Mouse (Mus musculus) lung, embryonic 15.5 days (tissue): ENCODE data around the gene Nfkb2. TPM values are rescaled to one million over a fixed set of nuclear protein-coding genes. Genes with fewer than 3 reads are reported as not detected.

ENCODE experiments used
- ATAC-seq: fragments of 200-750 bp; cut with Nextera tagmentation; 2 replicates; pipeline ENCODE4 v1.8.0; 2017; ENCODE audit warnings: moderate number of reproducible peaks, borderline replicate concordance; ENCODE audit not compliant: low FRiP score, low TSS enrichment; ENCODE audit errors: extremely low read depth
- H3K27ac ChIP-seq: fragments of 300-500 bp; sonication (generic); 2 replicates; pipeline ENCODE4 v1.5.1; 2015; ENCODE audit warnings: moderate library complexity, mild to moderate bottlenecking, inconsistent platforms
- H3K27me3 ChIP-seq: fragments of 300-500 bp; sonication (generic); 2 replicates; pipeline ENCODE4 v1.6.1; 2015; ENCODE audit warnings: inconsistent platforms
- H3K36me3 ChIP-seq: fragments of 300-500 bp; sonication (generic); 2 replicates; pipeline ENCODE4 v1.6.1; 2015; ENCODE audit warnings: inconsistent platforms
- H3K4me1 ChIP-seq: fragments of 300-500 bp; sonication (generic); 2 replicates; pipeline ENCODE4 v1.6.1; 2015; ENCODE audit warnings: inconsistent platforms
- H3K4me2 ChIP-seq: fragments of 300-500 bp; sonication (generic); 2 replicates; pipeline ENCODE4 v1.6.1; 2015; ENCODE audit warnings: inconsistent platforms, mild to moderate bottlenecking, moderate library complexity
- H3K4me3 ChIP-seq: fragments of 300-500 bp; sonication (generic); 2 replicates; pipeline ENCODE4 v1.5.1; 2015; ENCODE audit warnings: mild to moderate bottlenecking, inconsistent platforms
- H3K9ac ChIP-seq: fragments of 300-500 bp; sonication (generic); 2 replicates; pipeline ENCODE4 v1.6.1; 2015; ENCODE audit warnings: inconsistent platforms
- H3K9me3 ChIP-seq: fragments of 300-500 bp; sonication (generic); 2 replicates; pipeline ENCODE4 v1.6.1; 2016; ENCODE audit warnings: inconsistent platforms
- WGBS: fragments of 180-500 bp; shearing (Covaris S2); methylation state at CpG from one replicate; pipeline ENCODE4 v1.1.7; 2015; 5-methylcytosine and 5-hydroxymethylcytosine counted together
- polyA plus RNA-seq: library from polyadenylated mRNA; unstranded; fragments of >200 nt; fragmentation: Nextera tagmentation; extraction: Ambion mirVana; gene quantifications from 2 replicates; pipeline ENCODE4 v1.2.1, GENCODE M21; 2015

Nfkb2 gene
- polyA plus RNA-seq, 1 experiment from 2014 or later: 10.5 TPM

GRCm38 (mm10) chr19:46317546-46317885 lies 13.4 kb downstream of the Nfkb2 start:
- Histone ChIP-seq H3K4me1 (peaks cover 22% of the 10 kb centered on the region), H3K27me3 (peaks cover 93% of the 10 kb centered on the region), H3K9me3 (no peaks in the 10 kb centered on the region), H3K27ac (no peak overlapping the region), H3K9ac (peak overlapping the region; percentile 7; the same call in 1 of the 2 replicates), H3K4me2 (peak overlapping the region; percentile 64), H3K36me3 (peaks cover 2% of the 10 kb centered on the region; the same call in 1 of the 2 replicates), H3K4me3 (peak overlapping the region; percentile 46)
- WGBS: 2% methylated on average over 41 of the region's 48 CpGs
- no peak for ATAC-seq

- peak overlapping the region; percentile 64 for H3K4me2 ChIP-seq
- ATAC-seq: no peak
- no peak overlapping the region for H3K27ac ChIP-seq
- H3K4me1 ChIP-seq: peaks cover 22% of the 10 kb centered on the region
- peak overlapping the region; percentile 46 for H3K4me3 ChIP-seq
- H3K36me3 ChIP-seq: no peaks in the 10 kb centered on the region
- H3K9me3 ChIP-seq: no peaks in the 10 kb centered on the region
- 1% methylated on average over 35 of the region's 42 CpGs for WGBS
- peaks cover 99% of the 10 kb centered on the region for H3K27me3 ChIP-seq
- H3K9ac ChIP-seq: 0 out of 2 replicates have a peak overlapping the region, but pooled peaks have one; percentile 7
Observed at GRCm38 (mm10) chr19:46318031-46318471, 13.9 kb downstream of the Nfkb2 start.

DNA sequence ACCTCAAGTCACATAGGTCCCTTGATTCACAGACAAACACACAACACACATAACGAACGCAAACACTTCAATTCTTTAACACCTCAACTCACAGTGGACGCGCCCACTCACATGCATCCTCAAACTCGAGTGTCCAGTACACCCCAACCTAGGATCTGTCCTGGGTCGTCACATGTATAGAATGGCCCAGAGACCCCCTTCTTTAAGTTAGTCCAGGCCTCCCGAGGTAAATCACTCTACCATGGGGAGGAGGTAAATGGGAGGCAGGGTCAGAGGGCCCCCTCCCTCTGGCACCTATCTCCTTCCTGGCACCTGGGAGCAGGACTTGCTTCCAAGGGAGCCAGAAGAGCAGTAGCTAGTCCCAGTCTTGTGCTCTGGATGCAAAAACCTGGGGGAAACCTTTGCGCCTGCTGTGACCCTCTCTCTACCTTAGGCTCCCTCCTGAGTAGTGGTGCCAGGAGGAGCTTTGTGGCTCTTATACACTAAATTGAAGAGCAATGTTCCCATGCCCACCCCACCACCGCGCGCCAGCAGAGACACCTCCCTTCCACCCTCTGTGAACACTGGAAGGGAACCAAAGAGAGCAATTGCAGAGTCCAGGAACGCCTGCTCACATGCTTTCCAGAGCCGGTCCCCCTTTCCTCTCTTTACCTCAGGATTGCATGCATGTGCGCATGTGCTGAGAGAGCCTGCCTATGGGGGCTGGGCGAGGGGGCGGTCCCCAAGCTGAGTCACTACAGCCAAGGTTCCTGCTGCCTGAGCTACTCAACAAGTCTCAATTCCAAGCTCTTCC lies 14.7 kb downstream of the Nfkb2 start:
- no peak for ATAC-seq
- Histone ChIP-seq H3K4me2 (peak overlapping the region; percentile 64), H3K9me3 (no peaks in the 10 kb centered on the region), H3K4me3 (no peak overlapping the region), H3K27ac (no peak overlapping the region), H3K4me1 (peaks cover 22% of the 10 kb centered on the region), H3K9ac (no peak overlapping the region), H3K36me3 (no peaks in the 10 kb centered on the region), H3K27me3 (peaks cover 99% of the 10 kb centered on the region)
- WGBS: 9% methylated on average over 16 of the region's 16 CpGs

- no peaks in the 10 kb centered on the region for H3K9me3 ChIP-seq
- H3K36me3 ChIP-seq: no peaks in the 10 kb centered on the region
- no peak overlapping the region for H3K4me3 ChIP-seq
- H3K27me3 ChIP-seq: peaks cover 99% of the 10 kb centered on the region
- no peak overlapping the region for H3K9ac ChIP-seq
- H3K4me2 ChIP-seq: no peak overlapping the region
- H3K4me1 ChIP-seq: peaks cover 15% of the 10 kb centered on the region
- 69% methylated on average over 8 of the region's 8 CpGs for WGBS
- no peak overlapping the region for H3K27ac ChIP-seq
- no peak for ATAC-seq
Observed at GRCm38 (mm10) chr19:46320076-46320785, 16.1 kb downstream of the Nfkb2 start.

GRCm38 (mm10) chr19:46321101-46321943 lies 17.2 kb downstream of the Nfkb2 start:
- peaks cover 15% of the 10 kb centered on the region for H3K4me1 ChIP-seq
- H3K27ac ChIP-seq: no peak overlapping the region
- H3K4me2 ChIP-seq: no peak overlapping the region
- peaks cover 99% of the 10 kb centered on the region for H3K27me3 ChIP-seq
- no peak overlapping the region for H3K4me3 ChIP-seq
- ATAC-seq: no peak
- no peak overlapping the region for H3K9ac ChIP-seq
- no peaks in the 10 kb centered on the region for H3K9me3 ChIP-seq
- no peaks in the 10 kb centered on the region for H3K36me3 ChIP-seq
- WGBS: 24% methylated on average over 6 of the region's 6 CpGs

GRCm38 (mm10) chr19:46322144-46322995 lies 18.2 kb downstream of the Nfkb2 start:
- Histone ChIP-seq H3K9ac (no peak overlapping the region), H3K36me3 (no peaks in the 10 kb centered on the region), H3K27me3 (peaks cover 99% of the 10 kb centered on the region), H3K4me1 (peaks cover 22% of the 10 kb centered on the region), H3K4me2 (no peak overlapping the region), H3K27ac (no peak overlapping the region), H3K4me3 (no peak overlapping the region), H3K9me3 (no peaks in the 10 kb centered on the region)
- no peak for ATAC-seq
- WGBS: 46% methylated on average over 11 of the region's 11 CpGs

GRCm38 (mm10) chr19:46322996-46323572 lies 19.0 kb downstream of the Nfkb2 start:
- Histone ChIP-seq H3K27me3 (peaks cover 96% of the 10 kb centered on the region), H3K36me3 (no peaks in the 10 kb centered on the region), H3K9ac (no peak overlapping the region), H3K4me2 (no peak overlapping the region), H3K4me1 (peaks cover 21% of the 10 kb centered on the region), H3K27ac (no peak overlapping the region), H3K9me3 (no peaks in the 10 kb centered on the region), H3K4me3 (no peak overlapping the region)
- 67% methylated on average over 13 of the region's 13 CpGs for WGBS
- ATAC-seq: no peak

GRCm38 (mm10) chr19:46323716-46324115 lies 19.6 kb downstream of the Nfkb2 start:
- Histone ChIP-seq H3K9me3 (no peaks in the 10 kb centered on the region), H3K27ac (no peak overlapping the region), H3K4me3 (no peak overlapping the region), H3K27me3 (peaks cover 89% of the 10 kb centered on the region), H3K4me2 (no peak overlapping the region), H3K9ac (no peak overlapping the region), H3K4me1 (peaks cover 16% of the 10 kb centered on the region), H3K36me3 (no peaks in the 10 kb centered on the region)
- ATAC-seq: no peak
- 66% methylated on average over 5 of the region's 5 CpGs for WGBS

DNA sequence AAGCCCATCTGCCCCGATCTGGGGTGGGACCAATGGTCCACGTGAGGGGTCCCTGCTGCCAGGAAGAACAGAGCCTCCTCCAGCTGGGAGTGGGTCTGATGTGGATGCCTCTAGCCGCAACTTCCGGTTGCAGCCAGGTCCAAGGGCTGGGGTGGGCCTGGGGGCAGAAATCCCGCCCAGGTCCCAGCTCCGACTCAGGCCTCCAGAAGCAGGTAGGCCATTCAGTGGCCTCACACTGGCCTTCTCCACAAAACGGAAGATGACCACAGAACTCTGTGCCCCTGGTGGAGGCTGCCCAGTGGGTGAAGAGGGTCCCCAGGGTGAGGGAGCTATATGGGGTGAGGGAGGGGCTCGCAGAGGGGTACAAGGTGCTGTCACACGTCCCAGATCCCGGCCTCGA lies 20.2 kb downstream of the Nfkb2 start:
- Histone ChIP-seq H3K4me2 (no peak overlapping the region), H3K4me1 (peaks cover 22% of the 10 kb centered on the region), H3K9me3 (no peaks in the 10 kb centered on the region), H3K9ac (no peak overlapping the region), H3K4me3 (no peak overlapping the region), H3K36me3 (no peaks in the 10 kb centered on the region), H3K27me3 (peaks cover 83% of the 10 kb centered on the region), H3K27ac (no peak overlapping the region)
- WGBS: 57% methylated on average over 11 of the region's 11 CpGs
- ATAC-seq: no peak

DNA sequence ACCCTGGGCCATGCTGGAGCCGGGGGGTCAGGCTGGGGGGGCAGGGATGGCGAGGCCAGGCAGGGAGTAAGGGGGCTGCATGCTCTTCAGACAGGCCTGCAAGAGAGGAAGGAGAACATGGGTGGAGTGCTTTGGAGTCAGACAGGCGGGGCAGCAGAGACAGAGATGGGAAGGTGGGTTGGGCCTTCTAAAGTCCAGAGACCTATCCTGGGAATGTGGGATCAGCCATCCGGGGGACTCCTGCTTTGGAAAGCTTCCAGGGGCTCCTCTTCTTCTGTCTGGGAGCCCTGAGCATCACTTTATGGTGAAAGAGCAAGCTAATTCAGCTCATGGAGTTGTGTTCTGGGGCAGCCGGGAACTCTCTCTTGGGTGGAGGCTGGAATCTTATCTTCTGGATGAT lies 20.8 kb downstream of the Nfkb2 start:
- Histone ChIP-seq H3K9me3 (no peaks in the 10 kb centered on the region), H3K27ac (no peak overlapping the region), H3K9ac (no peak overlapping the region), H3K27me3 (peaks cover 77% of the 10 kb centered on the region), H3K36me3 (no peaks in the 10 kb centered on the region), H3K4me2 (no peak overlapping the region), H3K4me3 (no peak overlapping the region), H3K4me1 (peaks cover 27% of the 10 kb centered on the region)
- ATAC-seq: no peak
- WGBS: 50% methylated on average over 5 of the region's 5 CpGs
